Mouse (Mus musculus): ENCODE measurements around the gene F5.

DNA sequence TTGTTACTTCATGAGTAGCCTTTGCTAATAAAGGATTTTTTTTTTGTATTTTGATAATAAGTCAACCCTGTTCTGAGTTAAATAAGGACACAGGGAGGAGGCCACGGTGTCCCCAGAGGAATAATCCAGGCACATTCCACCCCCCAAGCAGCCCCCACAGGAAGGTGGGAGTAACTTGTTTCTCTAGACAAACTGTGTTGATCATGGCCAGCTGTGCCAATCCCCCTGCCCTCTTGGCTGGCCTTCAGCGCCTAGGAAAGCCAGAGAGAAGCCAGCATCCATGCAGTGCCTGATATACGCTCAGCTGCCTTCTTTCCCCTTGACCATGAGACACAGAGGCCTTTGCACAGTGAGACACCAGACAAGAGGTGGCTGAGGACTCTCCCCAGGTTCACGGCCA lies 47.9 kb downstream of the F5 start:
- no peak for TF ChIP-seq CTCF (IDR thresholded peaks at IDR 0.05; ENCODE audit: low read depth, low read length)
- no peak for TF ChIP-seq POLR2A (IDR thresholded peaks at IDR 0.05; ENCODE audit: extremely low read depth, insufficient read depth, low read length)

Measured in liver, adult 2 months (tissue).